Mouse (Mus musculus) C2C12 (cell line): Measurements from ENCODE around the gene Tulp2.

ENCODE experiments used
- CEBPB ChIP-seq: IDR thresholded peaks from one replicate; pipeline ENCODE4 v1.6.1; 2011; ENCODE audit warnings: low read depth, mild to moderate bottlenecking, control low read depth, moderate library complexity
- CTCF ChIP-seq: IDR thresholded peaks from one replicate; pipeline ENCODE4 v1.5.1; 2011; ENCODE audit not compliant: control insufficient read depth, insufficient read depth, insufficient read length
- FOSL1 ChIP-seq: IDR thresholded peaks from one replicate; pipeline ENCODE4 v1.8.0; 2011; ENCODE audit warnings: mild to moderate bottlenecking, low read length; ENCODE audit not compliant: poor library complexity, insufficient read depth, severe bottlenecking
- MAX ChIP-seq: IDR thresholded peaks from one replicate; pipeline ENCODE4 v1.6.1; 2011; ENCODE audit warnings: mild to moderate bottlenecking, control low read depth
- MYOD1 ChIP-seq: IDR thresholded peaks from one replicate; pipeline ENCODE4 v1.6.1; 2011; ENCODE audit warnings: low read depth; ENCODE audit not compliant: control insufficient read depth, insufficient read length
- MYOG ChIP-seq: IDR thresholded peaks from one replicate; pipeline ENCODE4 v1.6.1; 2011; ENCODE audit not compliant: control insufficient read depth, insufficient read length; ENCODE audit errors: extremely low read depth
- USF1 ChIP-seq: IDR thresholded peaks from one replicate; pipeline ENCODE4 v1.6.1; 2011; ENCODE audit warnings: low read depth, mild to moderate bottlenecking, control low read depth, moderate library complexity

GRCm38 (mm10) chr7:45447325-45447990 is 34.2 kb upstream of the Tulp2 start:
- peak; percentile 48 for TF ChIP-seq CTCF
- TF ChIP-seq MYOD1: no peak
- TF ChIP-seq MYOG: no peak
- TF ChIP-seq CEBPB: no peak
- TF ChIP-seq USF1: no peak
- TF ChIP-seq MAX: no peak
- TF ChIP-seq FOSL1: no peak
